Mouse (Mus musculus): ENCODE results near the gene Zfp592.

DNA sequence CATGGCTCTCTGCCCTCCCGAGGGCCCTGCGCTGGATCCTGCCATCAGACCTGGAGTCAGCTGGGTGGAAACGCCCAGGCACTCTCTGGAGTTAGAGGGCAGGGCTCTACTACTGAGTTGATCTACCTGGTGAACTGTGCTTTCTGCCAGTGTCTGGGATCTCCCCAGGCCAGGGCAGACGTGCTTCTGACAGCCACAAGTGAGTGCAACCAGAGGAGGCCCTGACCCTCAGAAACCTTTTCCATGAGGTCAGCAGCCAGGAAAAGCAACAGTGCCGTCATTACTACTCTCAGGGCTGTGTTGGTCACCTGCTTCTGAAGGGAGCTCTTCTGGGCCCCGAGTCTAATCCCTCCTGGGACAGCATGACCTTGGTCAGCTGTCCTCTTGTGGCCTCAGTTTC lies 83.5 kb downstream of the Zfp592 start:
- TF ChIP-seq GATA1 (IDR thresholded peaks at IDR 0.05; ENCODE audit: low read length) (no peak), TAL1 (IDR thresholded peaks at IDR 0.05; ENCODE audit: low read length) (no peak)
